Mouse (Mus musculus): ENCODE measurements at regions not wholly inside any gene's neighbourhood (a gene's known extent, or its start where the extent isn't known, plus 50 kb on each side); places are given as distances from the start of the nearest gene placed in this dataset.
A peak's percentile ranks its signal among the peaks of the same experiment; 100 is the strongest.

GRCm38 (mm10) chr15:44288181-44288580 lies 4154.0 kb downstream of the 9330182O14Rik start:
- Histone ChIP-seq H3K4me2 (replicated peaks) (no peak overlapping the region), H3K27ac (no peak overlapping the region), H3K9me3 (no peaks in the 10 kb centered on the region), H3K4me1 (no peaks in the 10 kb centered on the region), H3K9ac (no peak overlapping the region), H3K27me3 (replicated peaks) (no peaks in the 10 kb centered on the region), H3K36me3 (no peaks in the 10 kb centered on the region), H3K4me3 (no peak overlapping the region)
- ATAC-seq (ENCODE audit: low FRiP score, low read depth) = no peak
- 83% methylated on average over 1 of the region's 1 CpGs for WGBS

- no peaks in the 10 kb centered on the region for H3K27me3 ChIP-seq (replicated peaks)
- H3K36me3 ChIP-seq = no peaks in the 10 kb centered on the region
- no peaks in the 10 kb centered on the region for H3K4me1 ChIP-seq
- no peaks in the 10 kb centered on the region for H3K9me3 ChIP-seq
- WGBS = 77% methylated on average over 4 of the region's 4 CpGs
- H3K9ac ChIP-seq = no peak overlapping the region
- no peak overlapping the region for H3K4me3 ChIP-seq
- H3K27ac ChIP-seq = no peak overlapping the region
- no peak for ATAC-seq (ENCODE audit: low FRiP score, low read depth)
- H3K4me2 ChIP-seq (replicated peaks) = no peak overlapping the region
Measured at GRCm38 (mm10) chr15:44288704-44289103, 4154.5 kb downstream of the 9330182O14Rik start.

- WGBS = 74% methylated on average over 3 of the region's 3 CpGs
- ATAC-seq (ENCODE audit: low FRiP score, low read depth) = no peak
- Histone ChIP-seq H3K9ac (no peak overlapping the region), H3K4me3 (no peak overlapping the region), H3K36me3 (no peaks in the 10 kb centered on the region), H3K27me3 (replicated peaks) (no peaks in the 10 kb centered on the region), H3K27ac (no peak overlapping the region), H3K9me3 (no peaks in the 10 kb centered on the region), H3K4me2 (replicated peaks) (no peak overlapping the region), H3K4me1 (no peaks in the 10 kb centered on the region)
Measured at GRCm38 (mm10) chr15:44301491-44301890, 4167.3 kb downstream of the 9330182O14Rik start.

- WGBS = 72% methylated on average over 5 of the region's 5 CpGs
- no peak overlapping the region for H3K27ac ChIP-seq
- no peaks in the 10 kb centered on the region for H3K36me3 ChIP-seq
- no peak for ATAC-seq (ENCODE audit: low FRiP score, low read depth)
- no peak overlapping the region for H3K4me3 ChIP-seq
- no peaks in the 10 kb centered on the region for H3K4me1 ChIP-seq
- no peaks in the 10 kb centered on the region for H3K9me3 ChIP-seq
- no peaks in the 10 kb centered on the region for H3K27me3 ChIP-seq (replicated peaks)
- no peak overlapping the region for H3K9ac ChIP-seq
- H3K4me2 ChIP-seq (replicated peaks) = no peak overlapping the region
Measured at GRCm38 (mm10) chr15:44310888-44311287, 4176.7 kb downstream of the 9330182O14Rik start.

- no peak overlapping the region for H3K4me2 ChIP-seq (replicated peaks)
- H3K9ac ChIP-seq = no peak overlapping the region
- H3K4me3 ChIP-seq = no peak overlapping the region
- H3K36me3 ChIP-seq = no peaks in the 10 kb centered on the region
- H3K27me3 ChIP-seq (replicated peaks) = no peaks in the 10 kb centered on the region
- H3K9me3 ChIP-seq = no peaks in the 10 kb centered on the region
- no peak overlapping the region for H3K27ac ChIP-seq
- H3K4me1 ChIP-seq = no peaks in the 10 kb centered on the region
- 68% methylated on average over 2 of the region's 2 CpGs for WGBS
- ATAC-seq (ENCODE audit: low FRiP score, low read depth) = peak; percentile 70
Measured at GRCm38 (mm10) chr15:44313294-44313693, 4179.1 kb downstream of the 9330182O14Rik start.
